Mouse (Mus musculus): ENCODE results near the gene Cgnl1. TPM values are rescaled to one million over a fixed set of nuclear protein-coding genes. Genes with fewer than 3 reads are reported as not detected.

Cgnl1 gene
- polyA plus RNA-seq, 1 experiment = 3.9 TPM

- no peak for TF ChIP-seq CTCF (IDR thresholded peaks at IDR 0.05; ENCODE audit: extremely low read depth, insufficient read depth, insufficient read length, insufficient replicate concordance)
- no peak for TF ChIP-seq POLR2A (IDR thresholded peaks at IDR 0.05; ENCODE audit: low read depth, low read length)
- no peaks in the 10 kb centered on the region for H3K4me1 ChIP-seq (ENCODE audit: control insufficient read depth, insufficient read depth, insufficient read length)
- DNase-seq (ENCODE audit: low read depth in 1 of 2, low spot score in 2 of 2) = no peak
- no peak overlapping the region for H3K4me3 ChIP-seq (ENCODE audit: extremely low read depth, insufficient read depth, insufficient read length)
- H3K27ac ChIP-seq (ENCODE audit: insufficient read depth, low read length) = no peak overlapping the region
- H3K27me3 ChIP-seq (ENCODE audit: control insufficient read depth, insufficient read depth, low read length) = no peaks in the 10 kb centered on the region
- H3K36me3 ChIP-seq (ENCODE audit: control insufficient read depth, insufficient read depth, low read length) = no peaks in the 10 kb centered on the region
- 44% methylated on average over 4 of the region's 4 CpGs for WGBS
Measured at GRCm38 (mm10) chr9:71750015-71750672, 21.3 kb downstream of the Cgnl1 start.

- Histone ChIP-seq H3K4me3 (ENCODE audit: extremely low read depth, insufficient read depth, insufficient read length) (no peak overlapping the region), H3K4me1 (ENCODE audit: control insufficient read depth, insufficient read depth, insufficient read length) (no peaks in the 10 kb centered on the region), H3K36me3 (ENCODE audit: control insufficient read depth, insufficient read depth, low read length) (no peaks in the 10 kb centered on the region), H3K27ac (ENCODE audit: insufficient read depth, low read length) (no peak overlapping the region), H3K27me3 (ENCODE audit: control insufficient read depth, insufficient read depth, low read length) (no peaks in the 10 kb centered on the region)
- WGBS = 77% methylated on average over 4 of the region's 4 CpGs
- DNase-seq (ENCODE audit: low read depth in 1 of 2, low spot score in 2 of 2) = no peak
- no peak for TF ChIP-seq POLR2A (IDR thresholded peaks at IDR 0.05; ENCODE audit: low read depth, low read length)
- TF ChIP-seq CTCF (IDR thresholded peaks at IDR 0.05; ENCODE audit: extremely low read depth, insufficient read depth, insufficient read length, insufficient replicate concordance) = no peak
Measured at GRCm38 (mm10) chr9:71746405-71746804, 25.0 kb downstream of the Cgnl1 start.

GRCm38 (mm10) chr9:71738081-71738930 is 33.1 kb downstream of the Cgnl1 start:
- no peak for DNase-seq (ENCODE audit: low read depth in 1 of 2, low spot score in 2 of 2)
- Histone ChIP-seq H3K27ac (ENCODE audit: insufficient read depth, low read length) (no peak overlapping the region), H3K4me3 (ENCODE audit: extremely low read depth, insufficient read depth, insufficient read length) (no peak overlapping the region), H3K27me3 (ENCODE audit: control insufficient read depth, insufficient read depth, low read length) (no peaks in the 10 kb centered on the region), H3K4me1 (ENCODE audit: control insufficient read depth, insufficient read depth, insufficient read length) (no peaks in the 10 kb centered on the region), H3K36me3 (ENCODE audit: control insufficient read depth, insufficient read depth, low read length) (no peaks in the 10 kb centered on the region)
- no peak for TF ChIP-seq CTCF (IDR thresholded peaks at IDR 0.05; ENCODE audit: extremely low read depth, insufficient read depth, insufficient read length, insufficient replicate concordance)
- no peak for TF ChIP-seq POLR2A (IDR thresholded peaks at IDR 0.05; ENCODE audit: low read depth, low read length)
- 69% methylated on average over 12 of the region's 12 CpGs for WGBS

GRCm38 (mm10) chr9:71737257-71738023 is 34.0 kb downstream of the Cgnl1 start:
- H3K4me1 ChIP-seq (ENCODE audit: control insufficient read depth, insufficient read depth, insufficient read length) = no peaks in the 10 kb centered on the region
- no peak overlapping the region for H3K4me3 ChIP-seq (ENCODE audit: extremely low read depth, insufficient read depth, insufficient read length)
- no peaks in the 10 kb centered on the region for H3K27me3 ChIP-seq (ENCODE audit: control insufficient read depth, insufficient read depth, low read length)
- no peaks in the 10 kb centered on the region for H3K36me3 ChIP-seq (ENCODE audit: control insufficient read depth, insufficient read depth, low read length)
- 85% methylated on average over 3 of the region's 3 CpGs for WGBS
- no peak for DNase-seq (ENCODE audit: low read depth in 1 of 2, low spot score in 2 of 2)
- TF ChIP-seq CTCF (IDR thresholded peaks at IDR 0.05; ENCODE audit: extremely low read depth, insufficient read depth, insufficient read length, insufficient replicate concordance) (no peak), POLR2A (IDR thresholded peaks at IDR 0.05; ENCODE audit: low read depth, low read length) (no peak)
- H3K27ac ChIP-seq (ENCODE audit: insufficient read depth, low read length) = no peak overlapping the region

GRCm38 (mm10) chr9:71735886-71736285 is 35.5 kb downstream of the Cgnl1 start:
- no peaks in the 10 kb centered on the region for H3K27me3 ChIP-seq (ENCODE audit: control insufficient read depth, insufficient read depth, low read length)
- no peaks in the 10 kb centered on the region for H3K36me3 ChIP-seq (ENCODE audit: control insufficient read depth, insufficient read depth, low read length)
- DNase-seq (ENCODE audit: low read depth in 1 of 2, low spot score in 2 of 2) = no peak
- no peak overlapping the region for H3K4me3 ChIP-seq (ENCODE audit: extremely low read depth, insufficient read depth, insufficient read length)
- H3K27ac ChIP-seq (ENCODE audit: insufficient read depth, low read length) = no peak overlapping the region
- H3K4me1 ChIP-seq (ENCODE audit: control insufficient read depth, insufficient read depth, insufficient read length) = no peaks in the 10 kb centered on the region
- TF ChIP-seq POLR2A (IDR thresholded peaks at IDR 0.05; ENCODE audit: low read depth, low read length) (no peak), CTCF (IDR thresholded peaks at IDR 0.05; ENCODE audit: extremely low read depth, insufficient read depth, insufficient read length, insufficient replicate concordance) (no peak)
- WGBS = 88% methylated on average over 7 of the region's 7 CpGs

GRCm38 (mm10) chr9:71733559-71733958 is 37.8 kb downstream of the Cgnl1 start:
- Histone ChIP-seq H3K27me3 (ENCODE audit: control insufficient read depth, insufficient read depth, low read length) (no peaks in the 10 kb centered on the region), H3K4me1 (ENCODE audit: control insufficient read depth, insufficient read depth, insufficient read length) (no peaks in the 10 kb centered on the region), H3K36me3 (ENCODE audit: control insufficient read depth, insufficient read depth, low read length) (no peaks in the 10 kb centered on the region), H3K4me3 (ENCODE audit: extremely low read depth, insufficient read depth, insufficient read length) (no peak overlapping the region), H3K27ac (ENCODE audit: insufficient read depth, low read length) (no peak overlapping the region)
- WGBS = 96% methylated on average over 2 of the region's 2 CpGs
- TF ChIP-seq POLR2A (IDR thresholded peaks at IDR 0.05; ENCODE audit: low read depth, low read length) (no peak), CTCF (IDR thresholded peaks at IDR 0.05; ENCODE audit: extremely low read depth, insufficient read depth, insufficient read length, insufficient replicate concordance) (no peak)
- DNase-seq (ENCODE audit: low read depth in 1 of 2, low spot score in 2 of 2) = no peak

Data from spleen, adult 2 months (tissue).